Mouse (Mus musculus): ENCODE results near the gene Relb.

The Relb gene

GRCm38 (mm10) chr7:19629361-19629734, at the start of gene Relb:
Gene Relb (minus strand): TSS chr7:19629438.
- POLR2A ChIA-PET, result interaction anchor here in 3 of 4 experiments (0.6 to 6.3 kb wide), 47 partner anchors 8 to 706 kb away, joined by 3 to 42 read pairs (median 4); partner anchors contain the start of genes Apoe (in 2 of the 3), Clptm1 (in 2 of the 3), Tomm40 (in 2 of the 3) and Clasrp (in 1 of the 3)
- CTCF ChIA-PET, result interaction anchor here in 3 of 4 experiments (0.9 to 2.2 kb wide), 9 partner anchors 10 to 72 kb away, joined by 3 to 19 read pairs (median 3); no protein-coding TSS in a partner anchor

- POLR2A ChIA-PET, result interaction anchor here in 2 of 4 experiments (0.7 to 7.4 kb wide), 8 partner anchors 10 to 264 kb away, joined by 3 to 177 read pairs (median 6); partner anchors contain the start of genes Apoc1 (in 2 of the 2) and Apoe (in 2 of the 2)
- CTCF ChIA-PET, result interaction anchor here in 3 of 4 experiments (0.6 to 2.3 kb wide), 6 partner anchors 10 to 63 kb away, joined by 3 to 10 read pairs (median 6); no protein-coding TSS in a partner anchor
Observed at GRCm38 (mm10) chr7:19678901-19679300, 49.7 kb upstream of the Relb start.

GRCm38 (mm10) chr7:19677872-19678271, 48.6 kb upstream of the Relb start, which contains the start of gene Apoc2:
Gene Apoc2 (minus strand): TSS chr7:19677941.
- CTCF ChIA-PET, result interaction anchor here in 3 of 4 experiments (0.9 to 2.3 kb wide), 3 partner anchors 9 kb away, joined by 5 to 16 read pairs (median 13); no protein-coding TSS in a partner anchor

GRCm38 (mm10) chr7:19676662-19677061, 47.4 kb upstream of the Relb start:
- ChIA-PET CTCF (interaction anchor here (0.6 to 2.3 kb wide), 5 partner anchors 7 to 465 kb away, joined by 3 to 16 read pairs (median 6); no protein-coding TSS in a partner anchor), POLR2A (interaction anchor here in 3 of 4 experiments (0.9 to 5.0 kb wide), 12 partner anchors 7 to 65 kb away, joined by 3 to 39 read pairs (median 4); partner anchors contain the start of genes Apoe (in 2 of the 3) and Clptm1 (in 2 of the 3))

More at GRCm38 (mm10) chr7:19677872-19678271, 48.6 kb upstream of the Relb start, which contains the start of gene Apoc2:
- POLR2A ChIA-PET, result interaction anchor here in 3 of 4 experiments (0.6 to 3.0 kb wide), 10 partner anchors 9 to 63 kb away, joined by 3 to 29 read pairs (median 4); partner anchors contain the start of genes Apoe (in 1 of the 3) and Tomm40 (in 1 of the 3)

- ChIA-PET CTCF (no interaction called here), POLR2A (interaction anchor here in 2 of 4 experiments (1.4 to 5.0 kb wide), 4 partner anchors 11 to 23 kb away, joined by 4 to 39 read pairs (median 16); partner anchors contain the start of genes Apoe (in 2 of the 2) and Clptm1 (in 1 of the 2))
Observed at GRCm38 (mm10) chr7:19675824-19676223, 46.6 kb upstream of the Relb start.

- ChIA-PET POLR2A (interaction anchor here in 3 of 4 experiments (0.7 to 5.0 kb wide), 7 partner anchors 12 to 247 kb away, joined by 4 to 39 read pairs (median 11); partner anchors contain the start of genes Apoe (in 2 of the 3) and Apoc1 (in 1 of the 3)), CTCF (interaction anchor here in 1 of 4 experiments (0.6 to 0.7 kb wide), 2 partner anchors 196 to 580 kb away, joined by 3 to 6 read pairs; no protein-coding TSS in a partner anchor)
Observed at GRCm38 (mm10) chr7:19673083-19673699, 44.0 kb upstream of the Relb start.

- POLR2A ChIA-PET, result interaction anchor here in 2 of 4 experiments (0.6 to 10.9 kb wide), 13 partner anchors 9 to 257 kb away, joined by 3 to 314 read pairs (median 5); partner anchors contain the start of genes Apoe (in 2 of the 2), Tomm40 (in 2 of the 2) and Apoc1 (in 1 of the 2)
- CTCF ChIA-PET, result interaction anchor here in 1 of 4 experiments (0.9 kb wide), 1 partner anchor 44 kb away, joined by 3 read pairs; the partner anchor contains the start of gene Tomm40
Observed at GRCm38 (mm10) chr7:19671511-19671910, 42.3 kb upstream of the Relb start.

- ChIA-PET POLR2A (interaction anchor here (0.5 to 10.9 kb wide), 52 partner anchors 8 to 207 kb away, joined by 3 to 314 read pairs (median 4); partner anchors contain the start of genes Apoe (in 3 of the 4), Apoc1 (in 2 of the 4), Apoc4 (in 2 of the 4) and Gm44805 (in 2 of the 4)), CTCF (interaction anchor here (0.5 to 5.5 kb wide), 155 partner anchors 8 to 310 kb away, joined by 3 to 156 read pairs (median 4); partner anchors contain the start of genes Apoe (in 4 of the 4), Apoc1 (in 3 of the 4), Apoc2 (in 3 of the 4) and Tomm40 (in 3 of the 4))
Observed at GRCm38 (mm10) chr7:19668947-19669721, 39.9 kb upstream of the Relb start.

- ChIA-PET CTCF (interaction anchor here (0.6 to 5.5 kb wide), 21 partner anchors 12 to 492 kb away, joined by 3 to 156 read pairs (median 3); partner anchors contain the start of genes Apoe (in 1 of the 4) and Tomm40 (in 1 of the 4)), POLR2A (interaction anchor here in 2 of 4 experiments (0.7 to 10.9 kb wide), 8 partner anchors 12 to 77 kb away, joined by 3 to 314 read pairs (median 12); partner anchors contain the start of genes Apoc1 (in 2 of the 2), Apoe (in 2 of the 2) and Tomm40 (in 2 of the 2))
Observed at GRCm38 (mm10) chr7:19667434-19667833, 38.2 kb upstream of the Relb start.

- ChIA-PET CTCF (interaction anchor here (0.6 to 5.5 kb wide), 25 partner anchors 13 to 491 kb away, joined by 3 to 156 read pairs (median 3); partner anchors contain the start of genes Apoe (in 2 of the 4) and Tomm40 (in 1 of the 4)), POLR2A (interaction anchor here in 3 of 4 experiments (0.6 to 10.9 kb wide), 14 partner anchors 12 to 131 kb away, joined by 3 to 314 read pairs (median 6); partner anchors contain the start of genes Apoc1 (in 2 of the 3), Apoe (in 2 of the 3) and Tomm40 (in 2 of the 3))
Observed at GRCm38 (mm10) chr7:19666750-19667149, 37.5 kb upstream of the Relb start.

- ChIA-PET CTCF (interaction anchor here (0.5 to 5.5 kb wide), 27 partner anchors 9 to 551 kb away, joined by 3 to 156 read pairs (median 3); partner anchors contain the start of genes Apoe (in 2 of the 4) and Tomm40 (in 1 of the 4)), POLR2A (interaction anchor here in 3 of 4 experiments (0.6 to 10.9 kb wide), 46 partner anchors 9 to 191 kb away, joined by 3 to 314 read pairs (median 4); partner anchors contain the start of genes Apoe (in 3 of the 3), Apoc1 (in 2 of the 3), Tomm40 (in 2 of the 3) and Bcam (in 1 of the 3))
Observed at GRCm38 (mm10) chr7:19664955-19665841, 36.0 kb upstream of the Relb start, which contains the start of gene Clptm1. Gene Clptm1 (minus strand): TSS chr7:19665033.

GRCm38 (mm10) chr7:19664455-19664954, 35.3 kb upstream of the Relb start:
- ChIA-PET CTCF (interaction anchor here (0.6 to 5.5 kb wide), 23 partner anchors 8 to 265 kb away, joined by 3 to 156 read pairs (median 3); partner anchors contain the start of genes Apoe (in 2 of the 4) and Tomm40 (in 1 of the 4)), POLR2A (interaction anchor here in 3 of 4 experiments (0.6 to 10.9 kb wide), 48 partner anchors 9 to 191 kb away, joined by 3 to 314 read pairs (median 4); partner anchors contain the start of genes Apoe (in 3 of the 3), Apoc1 (in 2 of the 3), Relb (in 2 of the 3) and Tomm40 (in 2 of the 3))

- POLR2A ChIA-PET, result interaction anchor here in 3 of 4 experiments (0.7 to 10.9 kb wide), 32 partner anchors 9 to 259 kb away, joined by 3 to 314 read pairs (median 4); partner anchors contain the start of genes Apoe (in 3 of the 3), Tomm40 (in 3 of the 3), Apoc1 (in 2 of the 3) and Relb (in 2 of the 3)
- CTCF ChIA-PET, result interaction anchor here in 2 of 4 experiments (0.9 to 2.9 kb wide), 7 partner anchors 36 to 184 kb away, joined by 3 to 13 read pairs (median 8); partner anchors contain the start of genes Apoe (in 1 of the 2), Nectin2 (in 1 of the 2) and Tomm40 (in 1 of the 2)
Observed at GRCm38 (mm10) chr7:19663940-19664339, 34.7 kb upstream of the Relb start.

GRCm38 (mm10) chr7:19652614-19653013, 23.4 kb upstream of the Relb start:
- CTCF ChIA-PET, result interaction anchor here in 2 of 4 experiments (0.6 kb wide), 2 partner anchors 48 to 132 kb away, joined by 3 to 4 read pairs; no protein-coding TSS in a partner anchor
- POLR2A ChIA-PET, result interaction anchor here in 2 of 4 experiments (1.6 to 3.3 kb wide), 2 partner anchors 10 to 13 kb away, joined by 3 to 8 read pairs; no protein-coding TSS in a partner anchor
